Mouse (Mus musculus): ENCODE measurements around the gene Rgp1. TPM values are rescaled to one million over a fixed set of nuclear protein-coding genes. Genes with fewer than 3 reads are reported as not detected.
A peak's percentile ranks its signal among the peaks of the same experiment; 100 is the strongest.

Gene Rgp1
- polyA plus RNA-seq, 1 experiment: 31.2 TPM

GRCm38 (mm10) chr4:43580721-43581120, 2.2 kb downstream of the Rgp1 start:
- TF ChIP-seq GATA1 (IDR thresholded peaks at IDR 0.05; ENCODE audit: low read length): no peak

GRCm38 (mm10) chr4:43581381-43581780, 2.9 kb downstream of the Rgp1 start:
- TF ChIP-seq GATA1 (IDR thresholded peaks at IDR 0.05; ENCODE audit: low read length): no peak

- no peak for TF ChIP-seq GATA1 (IDR thresholded peaks at IDR 0.05; ENCODE audit: low read length)
These were observed 3.7 kb downstream of the Rgp1 start for GRCm38 (mm10) chr4:43582241-43582640.

- no peak for TF ChIP-seq GATA1 (IDR thresholded peaks at IDR 0.05; ENCODE audit: low read length)
These were observed 4.9 kb downstream of the Rgp1 start for GRCm38 (mm10) chr4:43583421-43583820.

GRCm38 (mm10) chr4:43584444-43585416, 6.2 kb downstream of the Rgp1 start, which contains the start of gene Msmp:
Gene Msmp, minus strand, starts transcription at chr4:43584494.
- TF ChIP-seq GATA1 (IDR thresholded peaks at IDR 0.05; ENCODE audit: low read length): no peak

GRCm38 (mm10) chr4:43585682-43586081, 7.2 kb downstream of the Rgp1 start:
- TF ChIP-seq GATA1 (IDR thresholded peaks at IDR 0.05; ENCODE audit: low read length): no peak

GRCm38 (mm10) chr4:43586411-43586810, 7.9 kb downstream of the Rgp1 start:
- no peak for TF ChIP-seq GATA1 (IDR thresholded peaks at IDR 0.05; ENCODE audit: low read length)

GRCm38 (mm10) chr4:43587681-43588080, 9.2 kb downstream of the Rgp1 start:
- TF ChIP-seq GATA1 (IDR thresholded peaks at IDR 0.05; ENCODE audit: low read length): no peak

- TF ChIP-seq GATA1 (IDR thresholded peaks at IDR 0.05; ENCODE audit: low read length): no peak
These were observed 13.0 kb downstream of the Rgp1 start for GRCm38 (mm10) chr4:43591543-43591942.

GRCm38 (mm10) chr4:43591961-43592360, 13.4 kb downstream of the Rgp1 start:
- TF ChIP-seq GATA1 (IDR thresholded peaks at IDR 0.05; ENCODE audit: low read length): no peak

GRCm38 (mm10) chr4:43593453-43593852, 14.9 kb downstream of the Rgp1 start:
- TF ChIP-seq GATA1 (IDR thresholded peaks at IDR 0.05; ENCODE audit: low read length): no peak

- TF ChIP-seq GATA1 (IDR thresholded peaks at IDR 0.05; ENCODE audit: low read length): peak; percentile 93
These were observed 19.7 kb downstream of the Rgp1 start for GRCm38 (mm10) chr4:43598200-43598599.

- no peak for TF ChIP-seq GATA1 (IDR thresholded peaks at IDR 0.05; ENCODE audit: low read length)
These were observed 20.3 kb downstream of the Rgp1 start for GRCm38 (mm10) chr4:43598650-43599380.

GRCm38 (mm10) chr4:43600195-43600934, 21.9 kb downstream of the Rgp1 start:
- TF ChIP-seq GATA1 (IDR thresholded peaks at IDR 0.05; ENCODE audit: low read length): peak; percentile 48

- TF ChIP-seq GATA1 (IDR thresholded peaks at IDR 0.05; ENCODE audit: low read length): no peak
These were observed 25.6 kb downstream of the Rgp1 start for GRCm38 (mm10) chr4:43604099-43604498.
